Mouse (Mus musculus) intestine, embryonic 16.5 days (tissue): ENCODE results near the gene Pdpk1. TPM values are rescaled to one million over a fixed set of nuclear protein-coding genes. Genes with fewer than 3 reads are reported as not detected.

Experiments used
- ATAC-seq: fragments of 200-750 bp; cut with Nextera tagmentation; 2 replicates; pipeline ENCODE4 v1.8.0; 2017; ENCODE audit warnings: moderate TSS enrichment, moderate library complexity
- H3K27ac ChIP-seq: fragments of 300-500 bp; sonication (generic); 2 replicates; pipeline ENCODE4 v1.5.1; 2014; ENCODE audit warnings: mild to moderate bottlenecking, low read length
- H3K27me3 ChIP-seq: fragments of 300-500 bp; sonication (generic); replicated peaks from 2 replicates; pipeline ENCODE4 v1.6.1; 2014; ENCODE audit warnings: low read length, control low read depth, mixed read lengths; ENCODE audit not compliant: control insufficient read depth, insufficient read depth
- H3K36me3 ChIP-seq: fragments of 300-500 bp; sonication (generic); 2 replicates; pipeline ENCODE4 v1.6.1; 2014; ENCODE audit warnings: low read length, control low read depth; ENCODE audit not compliant: control insufficient read depth, insufficient read depth
- H3K4me1 ChIP-seq: fragments of 300-500 bp; sonication (generic); 2 replicates; pipeline ENCODE4 v1.6.1; 2014; ENCODE audit warnings: low read length, control low read depth, mixed read lengths; ENCODE audit not compliant: control insufficient read depth, insufficient read depth
- H3K4me2 ChIP-seq: fragments of 300-500 bp; sonication (generic); 2 replicates; pipeline ENCODE4 v1.6.1; 2014; ENCODE audit warnings: low read depth, low read length, control low read depth
- H3K4me3 ChIP-seq: fragments of 300-500 bp; sonication (generic); 2 replicates; pipeline ENCODE4 v1.5.1; 2014; ENCODE audit warnings: mild to moderate bottlenecking, low read length
- H3K9ac ChIP-seq: fragments of 300-500 bp; sonication (generic); 2 replicates; pipeline ENCODE4 v1.6.1; 2014; ENCODE audit warnings: low read depth, low read length
- H3K9me3 ChIP-seq: fragments of 300-500 bp; sonication (generic); 2 replicates; pipeline ENCODE4 v1.6.1; 2016; ENCODE audit warnings: low read length, control low read depth; ENCODE audit not compliant: control insufficient read depth
- WGBS: fragments of 180-500 bp; shearing (Covaris S2); extraction: QIAGEN DNeasy Blood & Tissue Kit; methylation state at CpG from one replicate; pipeline ENCODE4 v1.1.7; 2014; 5-methylcytosine and 5-hydroxymethylcytosine counted together
- polyA plus RNA-seq: library from polyadenylated mRNA; unstranded; fragments of >200 nt; fragmentation: Nextera tagmentation; extraction: Ambion mirVana; gene quantifications from 2 replicates; pipeline ENCODE4 v1.2.1, GENCODE M21; 2015

Gene Pdpk1
- polyA plus RNA-seq, 1 experiment from 2014 or later, result 35.9 TPM

DNA sequence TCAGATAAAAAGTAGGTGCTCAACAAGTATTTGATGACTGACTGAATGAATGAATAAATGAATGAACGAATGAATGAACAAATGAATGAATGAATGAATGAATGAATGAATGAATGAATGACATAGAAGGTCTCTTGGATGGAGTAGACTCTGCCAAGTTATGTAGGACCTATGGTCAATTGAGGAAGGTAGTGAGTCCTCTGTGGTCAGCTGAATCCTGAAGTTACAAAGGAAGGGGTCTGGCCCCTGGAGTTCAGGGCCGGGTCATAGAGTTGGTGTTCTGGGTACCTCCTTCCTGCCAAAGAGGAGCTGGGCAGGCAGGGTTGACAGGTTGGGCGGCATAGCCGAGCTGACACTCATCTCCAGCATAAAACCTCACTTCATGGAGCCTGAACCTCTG lies 112.9 kb downstream of the Pdpk1 start, which contains the start of gene Prss27:
Gene Prss27, plus strand, starts transcription at position 301 of the 400 bp plus-strand sequence.
- no peaks in the 10 kb centered on the region for H3K27me3 ChIP-seq
- peak; percentile 48 for ATAC-seq
- H3K27ac ChIP-seq, result peak within 1 kb of the TSS; percentile 65

DNA sequence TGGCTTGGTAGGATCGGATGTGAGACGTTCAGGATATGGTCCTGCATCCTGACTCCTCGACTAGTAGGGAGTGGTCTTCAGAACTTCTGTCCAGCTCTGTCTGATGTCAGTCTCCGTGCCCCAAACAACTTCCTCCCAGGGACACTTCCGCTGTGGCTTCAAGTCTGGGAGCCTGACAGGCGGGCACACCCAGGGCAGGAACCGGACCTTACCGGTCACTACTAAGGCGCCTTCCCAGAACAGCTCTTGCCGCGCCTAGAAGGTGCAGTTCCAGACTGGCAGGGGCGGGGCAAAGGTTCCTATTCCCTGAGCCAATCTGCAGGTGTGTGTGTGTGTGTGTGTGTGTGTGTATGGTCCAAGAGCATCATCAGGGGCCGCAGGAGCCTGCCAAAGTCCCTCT lies 113.4 kb downstream of the Pdpk1 start:
- H3K4me3 ChIP-seq, result no peak overlapping the region
- H3K27me3 ChIP-seq, result no peaks in the 10 kb centered on the region
- peak; percentile 97 for ATAC-seq
- H3K36me3 ChIP-seq, result no peaks in the 10 kb centered on the region
- H3K27ac ChIP-seq, result peak overlapping the region; percentile 65
- H3K4me2 ChIP-seq, result peak overlapping the region; percentile 9; the same call in 1 of the 2 replicates
- H3K9me3 ChIP-seq, result 0 out of 2 replicates have a peak, but pooled peaks cover 3% of the 10 kb centered on the region
- H3K4me1 ChIP-seq, result peaks cover 3% of the 10 kb centered on the region; the same call in 1 of the 2 replicates
- 66% methylated on average over 13 of the region's 13 CpGs for WGBS
- 0 out of 2 replicates have a peak overlapping the region, but pooled peaks have one; percentile 35 for H3K9ac ChIP-seq

More for the DNA sequence above, 112.9 kb downstream of the Pdpk1 start, which contains the start of gene Prss27:
- H3K36me3 ChIP-seq, result no peaks in the 10 kb centered on the region
- H3K9me3 ChIP-seq, result 0 out of 2 replicates have a peak, but pooled peaks cover 3% of the 10 kb centered on the region
- H3K4me3 ChIP-seq, result no peak within 1 kb of the TSS
- 66% methylated on average over 4 of the region's 4 CpGs for whole genome bisulfite sequencing
- H3K4me1 ChIP-seq, result peaks cover 3% of the 10 kb centered on the region; the same call in 1 of the 2 replicates
- H3K4me2 ChIP-seq, result peak within 1 kb of the TSS; percentile 9; the same call in 1 of the 2 replicates
- 0 out of 2 replicates have a peak within 1 kb of the TSS, but pooled peaks have one; percentile 35 for H3K9ac ChIP-seq

GRCm38 (mm10) chr17:24036954-24037353 lies 113.8 kb downstream of the Pdpk1 start:
- 0 out of 2 replicates have a peak, but pooled peaks cover 3% of the 10 kb centered on the region for H3K9me3 ChIP-seq
- H3K9ac ChIP-seq, result 0 out of 2 replicates have a peak overlapping the region, but pooled peaks have one; percentile 35
- WGBS, result 66% methylated on average over 6 of the region's 6 CpGs
- H3K36me3 ChIP-seq, result no peaks in the 10 kb centered on the region
- H3K4me2 ChIP-seq, result peak overlapping the region; percentile 9; the same call in 1 of the 2 replicates
- no peaks in the 10 kb centered on the region for H3K27me3 ChIP-seq
- ATAC-seq, result peak; percentile 60
- peak overlapping the region; percentile 65 for H3K27ac ChIP-seq
- H3K4me3 ChIP-seq, result no peak overlapping the region
- peaks cover 3% of the 10 kb centered on the region; the same call in 1 of the 2 replicates for H3K4me1 ChIP-seq

- H3K4me2 ChIP-seq, result no peak overlapping the region
- H3K9me3 ChIP-seq, result 0 out of 2 replicates have a peak, but pooled peaks cover 2% of the 10 kb centered on the region
- no peak overlapping the region for H3K9ac ChIP-seq
- no peak for ATAC-seq
- H3K27ac ChIP-seq, result no peak overlapping the region
- H3K4me3 ChIP-seq, result no peak overlapping the region
- H3K4me1 ChIP-seq, result peaks cover 3% of the 10 kb centered on the region; the same call in 1 of the 2 replicates
- H3K36me3 ChIP-seq, result no peaks in the 10 kb centered on the region
- H3K27me3 ChIP-seq, result no peaks in the 10 kb centered on the region
- WGBS, result 70% methylated on average over 7 of the region's 7 CpGs
Measured at GRCm38 (mm10) chr17:24035087-24035486, 115.6 kb downstream of the Pdpk1 start.

GRCm38 (mm10) chr17:24030551-24030950 lies 120.2 kb downstream of the Pdpk1 start:
- H3K9ac ChIP-seq, result no peak overlapping the region
- ATAC-seq, result no peak
- no peaks in the 10 kb centered on the region for H3K9me3 ChIP-seq
- no peaks in the 10 kb centered on the region for H3K36me3 ChIP-seq
- H3K4me3 ChIP-seq, result no peak overlapping the region
- no peaks in the 10 kb centered on the region for H3K27me3 ChIP-seq
- WGBS, result 81% methylated on average over 10 of the region's 22 CpGs
- no peak overlapping the region for H3K4me2 ChIP-seq
- H3K4me1 ChIP-seq, result no peaks in the 10 kb centered on the region
- no peak overlapping the region for H3K27ac ChIP-seq

DNA sequence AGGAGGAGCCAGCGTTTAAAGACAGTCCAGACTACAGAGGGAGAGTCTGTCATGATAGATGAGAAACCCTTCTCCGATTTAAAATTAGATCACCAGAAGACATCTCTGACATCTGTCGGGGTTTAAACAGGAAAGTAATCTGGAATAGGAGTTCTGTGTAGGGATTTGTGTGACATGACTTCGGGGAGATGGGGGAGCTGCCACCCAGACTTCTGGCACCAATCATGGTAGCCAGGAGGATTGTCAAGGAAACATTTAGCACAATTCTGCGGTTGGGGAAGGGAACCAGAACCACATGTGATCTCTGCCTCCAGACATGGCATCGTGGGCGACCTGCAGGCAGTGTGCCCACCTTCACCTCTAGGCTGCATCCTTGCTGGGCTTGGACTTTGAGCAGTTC lies 121.2 kb downstream of the Pdpk1 start:
- H3K27me3 ChIP-seq, result no peaks in the 10 kb centered on the region
- H3K9me3 ChIP-seq, result no peaks in the 10 kb centered on the region
- WGBS, result 80% methylated on average over 7 of the region's 7 CpGs
- H3K9ac ChIP-seq, result no peak overlapping the region
- no peak overlapping the region for H3K4me2 ChIP-seq
- no peak overlapping the region for H3K4me3 ChIP-seq
- H3K4me1 ChIP-seq, result no peaks in the 10 kb centered on the region
- no peak overlapping the region for H3K27ac ChIP-seq
- H3K36me3 ChIP-seq, result no peaks in the 10 kb centered on the region
- ATAC-seq, result no peak

Other genes starting within 250 kb of the Pdpk1 start
- not detected in 2 replicates for gene Dcpp3, start 233.5 kb downstream of the Pdpk1 start, polyA plus RNA-seq
- gene Sbp, start 209.3 kb downstream of the Pdpk1 start, polyA plus RNA-seq, result not detected in 2 replicates
- not detected in 2 replicates for gene Sbpl, start 195.7 kb downstream of the Pdpk1 start, polyA plus RNA-seq
- gene Prss30, start 170.4 kb downstream of the Pdpk1 start, polyA plus RNA-seq, result 3.2 and 4.3 TPM in 2 replicates
- 0.13 and 0.26 TPM in 2 replicates for gene Prss22, start 152.8 kb downstream of the Pdpk1 start, polyA plus RNA-seq
- 0.11 and 0.17 TPM in 2 replicates for gene Prss27, start 112.8 kb downstream of the Pdpk1 start, polyA plus RNA-seq
- gene Kctd5, start 77.4 kb downstream of the Pdpk1 start, polyA plus RNA-seq, result 69.7 and 70.0 TPM in 2 replicates
- 58.9 and 75.9 TPM in 2 replicates for gene Amdhd2, start 12.8 kb upstream of the Pdpk1 start, polyA plus RNA-seq
- gene Atp6v0c, start 18.8 kb upstream of the Pdpk1 start, polyA plus RNA-seq, result 783 and 890 TPM in 2 replicates
- 5.5 and 6.1 TPM in 2 replicates for gene Tbc1d24, start 54.6 kb upstream of the Pdpk1 start, polyA plus RNA-seq
- gene Ntn3, start 58.6 kb upstream of the Pdpk1 start, polyA plus RNA-seq, result 3.1 and 3.5 TPM in 2 replicates
- gene Tedc2, start 69.9 kb upstream of the Pdpk1 start, polyA plus RNA-seq, result 8.7 TPM in 2 replicates
- 45.6 and 49.9 TPM in 2 replicates for gene Ccnf, start 100.6 kb upstream of the Pdpk1 start, polyA plus RNA-seq
- gene Abca17, start 200.1 kb upstream of the Pdpk1 start, polyA plus RNA-seq, result not detected in 2 replicates
- 9.6 and 11.3 TPM in 2 replicates for gene Abca3, start 201.0 kb upstream of the Pdpk1 start, polyA plus RNA-seq